Mouse (Mus musculus) ES-CJ7 (cell line): ENCODE measurements around the gene Ifih1.

ENCODE experiments used
- DNase-seq: peaks from one replicate; pipeline ENCODE4 v3.0.0; 2011; ENCODE audit warnings: low read depth, low spot score

The Ifih1 gene

DNA sequence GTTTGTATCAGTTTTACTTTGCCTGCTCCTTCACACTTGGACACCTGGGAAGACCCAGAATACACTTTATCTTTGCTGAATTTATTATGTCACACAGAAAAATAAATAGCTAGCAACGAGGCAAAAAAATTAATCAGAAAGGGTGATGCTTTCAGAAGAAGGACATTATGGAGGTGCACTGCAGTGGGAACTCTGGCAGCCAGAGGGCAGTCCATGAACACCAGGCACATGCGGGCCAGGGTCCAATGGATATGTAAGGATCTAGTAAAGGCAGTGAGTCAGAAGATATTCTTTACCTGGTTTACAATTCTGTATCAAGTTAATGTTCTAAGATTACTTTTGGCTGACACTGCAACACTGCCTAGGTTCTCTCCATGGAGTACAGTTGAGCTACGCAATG is 96.4 kb downstream of the Ifih1 start:
- no peak for DNase-seq

DNA sequence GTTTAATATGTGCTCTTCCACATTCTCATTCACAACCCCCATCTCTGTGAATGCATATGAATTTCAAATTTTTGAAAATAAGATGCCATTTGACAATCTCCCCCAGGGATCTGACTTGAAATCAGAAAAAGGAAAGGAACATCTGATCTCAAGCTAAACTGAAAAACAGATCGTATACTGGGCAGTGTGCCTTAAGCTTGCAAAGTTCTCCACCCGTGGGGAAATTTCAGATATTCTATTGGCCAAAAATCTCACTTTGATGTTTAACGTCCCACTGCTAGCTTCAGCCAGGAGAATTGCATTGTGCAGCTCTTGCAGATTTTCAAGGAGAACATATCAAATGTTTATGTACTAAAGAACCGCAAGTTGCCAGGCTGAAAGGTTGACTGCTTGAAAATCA is 96.9 kb downstream of the Ifih1 start:
- DNase-seq, result no peak

DNA sequence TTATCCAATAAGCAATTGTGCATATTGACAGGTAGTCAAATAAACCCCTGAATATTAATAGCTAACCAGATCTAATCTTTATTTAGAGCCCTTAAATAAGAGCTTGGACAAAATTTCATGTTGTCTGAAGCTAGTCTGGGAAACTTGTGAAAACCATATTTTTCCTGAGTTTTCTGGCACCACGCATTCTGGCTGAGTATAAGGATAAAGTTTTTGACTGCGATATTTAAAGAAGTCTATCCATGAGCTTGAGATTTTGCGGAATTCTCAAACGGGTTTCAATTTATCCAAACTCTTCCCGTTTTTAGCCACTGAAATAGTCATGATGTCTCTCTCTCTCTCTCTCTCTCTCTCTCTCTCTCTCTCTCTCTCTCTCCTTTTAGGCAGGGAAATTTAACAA is 98.0 kb downstream of the Ifih1 start:
- DNase-seq, result no peak
